Mouse (Mus musculus): ENCODE results near the gene Rbm4b.
"Not testable (repeated sequence)": the region's sequence is repeated elsewhere in the genome, so short reads cannot be mapped to it uniquely, and the experiment has no call there.

Rbm4b gene

DNA sequence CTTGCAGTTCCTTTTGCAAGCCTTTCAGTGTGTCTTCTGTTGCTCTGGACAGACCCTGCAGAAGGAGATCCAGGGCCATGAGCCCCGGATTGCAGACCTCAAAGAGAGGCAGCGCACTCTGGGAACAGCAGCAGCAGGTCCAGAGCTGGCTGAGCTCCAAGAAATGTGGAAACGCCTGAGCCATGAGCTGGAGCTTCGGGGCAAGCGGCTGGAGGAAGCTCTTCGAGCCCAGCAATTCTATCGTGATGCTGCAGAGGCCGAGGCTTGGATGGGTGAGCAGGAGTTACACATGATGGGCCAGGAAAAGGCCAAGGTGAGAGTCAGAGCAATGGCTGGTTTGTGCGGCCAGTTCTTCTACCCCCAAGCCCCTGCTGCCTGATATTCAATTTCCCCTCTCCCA, 11.2 kb upstream of the Rbm4b start:
- no peak for DNase-seq (ENCODE audit: low spot score)

DNA sequence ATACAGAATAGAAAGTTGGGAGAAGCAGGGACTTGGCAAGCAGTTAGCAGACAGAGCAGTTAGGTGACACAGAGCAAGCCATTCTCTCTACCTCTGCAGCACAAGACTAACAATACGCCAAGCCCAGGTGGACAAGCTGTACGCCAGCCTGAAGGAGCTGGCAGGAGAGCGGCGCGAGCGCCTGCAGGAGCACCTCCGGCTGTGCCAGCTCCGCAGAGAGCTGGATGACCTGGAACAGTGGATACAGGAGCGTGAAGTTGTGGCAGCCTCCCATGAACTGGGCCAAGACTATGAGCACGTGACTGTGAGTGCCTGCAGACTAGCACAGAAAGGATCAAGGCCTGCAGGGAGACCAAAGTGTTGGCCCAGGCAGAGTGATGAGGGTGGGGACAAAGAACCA, 10.6 kb upstream of the Rbm4b start:
- DNase-seq (ENCODE audit: low spot score): no peak

GRCm38 (mm10) chr19:4746611-4747010, 9.7 kb upstream of the Rbm4b start:
- no peak for DNase-seq (ENCODE audit: low spot score)

DNA sequence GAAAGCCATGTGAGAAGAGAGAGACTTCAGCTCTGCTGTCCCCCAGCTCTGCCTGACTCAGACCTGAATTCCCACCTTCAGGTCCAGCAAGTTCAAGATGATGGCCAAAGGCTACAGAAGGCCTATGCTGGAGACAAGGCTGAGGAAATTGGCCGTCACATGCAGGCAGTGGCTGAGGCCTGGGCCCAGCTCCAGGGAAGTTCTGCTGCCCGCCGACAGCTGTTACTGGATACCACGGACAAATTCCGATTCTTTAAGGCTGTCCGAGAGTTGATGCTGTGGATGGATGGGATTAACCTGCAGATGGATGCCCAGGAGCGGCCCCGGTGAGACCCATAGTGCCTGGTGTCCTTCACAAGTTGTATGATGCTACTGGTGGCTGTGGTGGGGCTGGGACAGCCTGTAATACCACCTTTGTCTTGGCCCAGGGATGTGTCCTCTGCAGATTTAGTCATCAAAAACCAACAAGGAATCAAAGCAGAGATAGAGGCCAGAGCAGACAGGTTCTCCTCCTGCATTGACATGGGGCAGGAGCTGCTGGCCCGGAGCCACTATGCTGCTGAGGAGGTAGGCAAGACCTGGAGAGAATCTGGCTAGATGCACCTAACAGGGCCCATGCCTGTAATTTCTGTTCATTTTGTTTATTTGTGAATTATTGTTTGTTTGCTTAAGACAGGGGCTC, 8.5 kb upstream of the Rbm4b start:
- DNase-seq (ENCODE audit: low spot score): no peak

DNA sequence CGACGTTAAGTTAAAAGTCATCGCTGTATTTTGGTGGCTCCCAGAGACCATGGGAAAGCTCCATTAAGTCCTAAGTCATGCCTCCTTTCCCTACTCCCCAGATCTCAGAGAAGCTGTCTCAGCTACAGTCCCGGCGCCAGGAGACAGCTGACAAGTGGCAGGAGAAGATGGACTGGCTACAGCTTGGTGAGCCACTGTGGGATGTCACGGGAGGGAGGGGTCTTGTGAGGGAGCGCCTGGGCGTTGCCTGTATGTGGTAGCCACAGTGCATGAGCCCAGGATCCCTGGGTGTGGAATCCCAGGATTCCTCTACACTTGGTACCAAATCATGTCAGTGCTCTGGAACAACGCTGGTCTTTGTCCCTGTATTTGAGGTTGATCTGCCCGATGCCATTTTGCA, 7.8 kb upstream of the Rbm4b start:
- no peak for DNase-seq (ENCODE audit: low spot score)

- no peak for DNase-seq (ENCODE audit: low spot score)
Measured at GRCm38 (mm10) chr19:4749975-4750374, 6.3 kb upstream of the Rbm4b start.

DNA sequence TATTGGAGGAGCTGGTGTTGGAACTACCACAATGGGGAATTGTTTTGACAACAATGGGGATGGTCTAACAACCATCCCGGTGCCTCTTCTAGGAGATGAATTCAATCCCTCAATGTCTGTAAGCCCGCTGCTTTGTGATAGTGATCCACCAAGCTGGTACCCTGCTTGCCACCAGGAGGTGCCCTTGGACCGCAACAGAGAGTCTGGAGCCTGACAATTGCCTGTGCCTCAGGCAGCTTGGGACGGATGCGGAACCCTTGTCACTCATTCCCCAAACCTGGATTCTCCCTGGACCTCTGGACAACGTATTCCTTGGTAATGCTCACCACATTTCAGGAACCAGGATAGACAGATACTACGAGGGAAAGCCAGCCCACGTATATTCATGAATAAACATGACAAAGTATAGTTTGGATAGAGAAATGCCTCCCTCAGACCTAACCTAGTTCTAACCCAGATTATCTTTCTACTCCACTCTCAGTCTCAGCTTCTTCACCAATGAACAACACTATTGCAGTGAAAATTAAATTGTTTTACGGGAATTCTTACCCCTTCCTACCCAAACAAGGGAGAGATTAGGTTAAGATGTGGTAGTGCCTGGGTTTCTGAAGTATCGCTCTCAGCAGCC, 618 bp upstream of the Rbm4b start:
- peak; percentile 84 for DNase-seq (ENCODE audit: low spot score)

GRCm38 (mm10) chr19:4756921-4757320, 624 bp downstream of the Rbm4b start:
- DNase-seq (ENCODE audit: low spot score): no peak

- not testable (repeated sequence) for DNase-seq (ENCODE audit: low spot score)
Measured at GRCm38 (mm10) chr19:4760544-4760943, 4.2 kb downstream of the Rbm4b start.

- no peak for DNase-seq (ENCODE audit: low spot score)
Measured at GRCm38 (mm10) chr19:4762876-4763275, 6.6 kb downstream of the Rbm4b start.

GRCm38 (mm10) chr19:4767507-4768148, 11.3 kb downstream of the Rbm4b start:
- DNase-seq (ENCODE audit: low spot score): no peak

DNA sequence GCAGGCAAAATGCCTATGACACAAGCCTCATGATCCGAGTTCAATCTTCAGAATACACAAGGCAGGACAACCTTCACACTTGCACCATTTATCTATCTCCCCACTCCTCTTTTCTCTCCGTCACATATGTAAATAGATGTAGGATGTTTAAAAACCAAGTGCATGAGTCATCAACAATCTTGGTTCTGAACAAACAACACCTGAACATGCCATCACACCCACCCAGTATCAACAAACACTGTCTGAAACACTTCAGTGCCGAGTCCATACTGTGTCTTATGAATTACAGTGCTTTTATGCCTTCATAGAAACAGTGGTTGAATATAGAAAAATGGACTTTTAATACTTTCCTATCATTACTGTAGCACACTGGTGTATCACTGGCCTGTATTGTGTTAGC, 16.5 kb downstream of the Rbm4b start:
- DNase-seq (ENCODE audit: low spot score): no peak

DNA sequence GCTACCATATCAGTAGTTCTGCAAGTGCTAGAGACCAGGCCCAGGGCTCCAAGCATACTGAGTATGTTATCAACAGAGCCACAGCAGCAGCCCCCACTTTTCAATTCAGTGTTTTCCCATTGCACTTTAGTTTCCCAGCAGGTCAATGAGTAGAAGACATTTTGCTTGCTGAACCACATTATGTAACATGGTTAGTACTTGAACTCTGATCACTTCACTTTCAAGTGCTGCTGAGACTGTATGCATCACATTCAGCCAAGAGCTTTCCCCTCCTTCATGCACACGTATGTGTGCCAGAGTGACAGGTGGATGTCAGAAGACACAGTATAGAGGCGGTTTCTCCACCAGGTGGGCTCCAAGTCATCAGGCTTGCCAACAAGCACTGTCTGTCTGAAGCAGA, 26.6 kb downstream of the Rbm4b start:
- DNase-seq (ENCODE audit: low spot score): no peak

- DNase-seq (ENCODE audit: low spot score): no peak
Measured at GRCm38 (mm10) chr19:4785206-4785605, 28.9 kb downstream of the Rbm4b start.

GRCm38 (mm10) chr19:4786313-4786712, 30.0 kb downstream of the Rbm4b start:
- no peak for DNase-seq (ENCODE audit: low spot score)

DNA sequence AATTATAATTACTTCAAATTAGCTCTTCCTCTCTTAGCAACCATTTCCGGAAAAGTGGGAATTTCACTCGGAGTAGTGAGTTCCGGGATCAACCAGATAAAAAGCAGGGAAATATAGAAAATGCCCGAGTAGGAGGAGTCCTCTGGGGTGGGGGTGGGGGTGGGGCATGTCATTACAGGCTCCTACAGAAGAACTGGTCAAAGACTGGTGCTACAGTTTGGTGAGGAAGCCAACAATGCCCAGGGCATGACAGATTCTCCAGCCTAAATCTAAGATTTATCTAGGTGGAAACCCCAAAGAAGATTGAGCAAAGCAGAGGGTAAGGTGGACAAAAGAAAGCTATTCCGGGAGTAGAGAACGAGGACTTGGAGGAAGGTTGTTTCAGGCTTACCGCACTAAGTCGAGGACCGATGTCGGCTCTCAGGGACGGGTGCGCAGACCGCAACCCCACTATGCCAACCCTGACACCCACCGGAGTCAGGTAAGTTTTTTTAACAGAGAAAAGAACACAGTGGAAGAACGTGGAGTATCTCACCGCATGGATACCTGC, 37.1 kb downstream of the Rbm4b start:
- no peak for DNase-seq (ENCODE audit: low spot score)

DNA sequence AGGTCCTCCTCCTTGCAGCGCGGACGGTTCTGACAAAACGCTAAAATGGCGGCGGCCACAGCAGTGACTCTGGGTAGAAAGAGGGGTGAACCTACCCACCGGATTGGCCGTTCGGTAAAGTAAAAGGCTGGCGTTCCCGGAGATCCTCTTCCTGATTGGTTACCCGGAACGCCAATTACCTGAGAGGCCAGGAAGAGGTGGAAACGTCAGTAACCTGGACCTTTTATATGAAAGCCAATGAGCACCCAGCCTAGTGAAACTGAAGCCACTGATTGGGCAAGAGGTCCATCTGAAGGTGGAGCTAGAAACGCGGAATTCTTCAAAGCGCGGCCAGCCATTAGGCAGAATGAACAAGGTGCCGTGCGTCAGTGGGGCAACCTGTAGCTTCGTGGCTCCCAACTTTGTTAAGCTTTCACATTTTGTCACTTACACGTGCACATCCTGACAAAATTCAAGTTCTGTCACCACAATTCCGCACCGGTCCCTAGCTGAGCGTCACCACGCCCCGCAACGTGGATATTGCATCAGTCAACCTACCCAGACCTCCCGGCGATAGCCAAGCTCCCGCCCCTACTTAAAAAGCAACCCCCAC, 37.6 kb downstream of the Rbm4b start, which contains the start of gene Rbm4:
Rbm4 (minus strand) TSS at position 71 of the 592 bp plus-strand sequence.
- DNase-seq (ENCODE audit: low spot score): peak; percentile 98

- DNase-seq (ENCODE audit: low spot score): no peak
Measured at GRCm38 (mm10) chr19:4795929-4796328, 39.6 kb downstream of the Rbm4b start.

DNA sequence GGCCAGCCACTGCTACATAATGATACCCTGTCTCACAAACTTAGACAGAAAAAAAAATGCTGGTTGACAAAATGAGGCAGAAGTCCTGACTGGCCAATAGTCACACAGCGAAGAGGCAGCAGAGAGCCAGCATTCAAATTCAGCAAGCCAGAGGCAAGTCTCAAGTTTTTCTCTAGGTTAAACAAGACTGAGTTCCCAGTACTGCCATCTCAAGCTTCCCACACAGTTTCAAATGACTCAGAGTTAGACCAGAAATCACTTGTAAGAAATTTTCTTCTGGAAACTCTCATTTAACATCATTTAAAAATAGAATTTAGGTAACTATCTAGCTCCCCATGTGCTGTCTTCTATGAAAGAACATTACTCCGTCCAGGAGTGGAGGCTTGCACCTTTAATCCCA, 41.5 kb downstream of the Rbm4b start:
- DNase-seq (ENCODE audit: low spot score): no peak

GRCm38 (mm10) chr19:4799083-4799482, 42.8 kb downstream of the Rbm4b start:
- DNase-seq (ENCODE audit: low spot score): no peak

DNA sequence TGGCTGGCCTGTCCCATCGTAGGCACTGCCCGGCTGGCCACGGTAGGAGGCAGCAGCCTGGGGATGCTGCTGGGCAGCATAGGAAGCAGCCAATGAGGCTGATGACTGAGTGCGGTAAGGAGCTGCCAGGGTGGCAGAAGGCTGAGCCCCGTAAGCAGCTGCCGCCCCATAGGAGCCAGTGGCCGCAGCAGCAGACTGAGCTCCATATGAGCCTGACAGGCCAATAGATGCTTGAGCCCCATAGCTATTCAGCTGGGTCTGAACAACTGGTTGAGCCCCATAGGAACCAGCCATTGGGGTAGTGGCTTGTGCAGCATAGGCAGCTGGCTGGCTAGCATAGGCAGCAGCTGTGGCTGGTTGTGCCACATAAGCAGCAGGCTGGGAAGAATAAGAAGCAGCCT, 46.4 kb downstream of the Rbm4b start:
- no peak for DNase-seq (ENCODE audit: low spot score)

DNA sequence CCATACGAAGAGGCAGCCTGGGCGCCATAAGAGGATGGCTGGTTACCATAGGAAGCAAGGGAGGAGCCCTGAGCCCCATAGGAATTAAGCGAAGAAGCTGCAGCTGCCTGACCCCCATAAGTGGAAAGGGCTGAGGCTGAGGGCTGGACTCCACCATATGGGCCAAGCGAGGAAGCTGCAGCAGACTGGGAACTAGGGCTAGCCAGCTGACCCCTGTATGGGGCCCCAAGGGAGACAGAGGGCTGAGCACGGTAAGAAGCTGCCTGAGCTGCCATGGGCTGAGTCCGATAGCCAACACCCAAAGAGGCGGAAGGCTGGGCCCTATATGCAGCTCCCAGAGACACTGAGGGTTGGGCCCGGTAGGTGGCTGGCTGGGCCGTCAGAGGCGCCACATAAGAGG, 47.0 kb downstream of the Rbm4b start:
- DNase-seq (ENCODE audit: low spot score): no peak

GRCm38 (mm10) chr19:4810309-4810708, 54.0 kb downstream of the Rbm4b start:
- DNase-seq (ENCODE audit: low spot score): no peak
